Mouse (Mus musculus): Measurements from ENCODE around the gene 9930021J03Rik.
A peak's percentile ranks its signal among the peaks of the same experiment; 100 is the strongest.

The 9930021J03Rik gene

GRCm38 (mm10) chr19:29805101-29805916, 480 bp downstream of the 9930021J03Rik start:
- peak; percentile 76 to 83 for DNase-seq

GRCm38 (mm10) chr19:29803946-29804345, 1.8 kb downstream of the 9930021J03Rik start:
- no peak for DNase-seq

- no peak for DNase-seq
Observed at GRCm38 (mm10) chr19:29797371-29797770, 8.4 kb downstream of the 9930021J03Rik start.

- no peak for DNase-seq
Observed at GRCm38 (mm10) chr19:29787997-29788396, 17.8 kb downstream of the 9930021J03Rik start.

- no peak for DNase-seq
Observed at GRCm38 (mm10) chr19:29782914-29783313, 22.9 kb downstream of the 9930021J03Rik start.

GRCm38 (mm10) chr19:29753939-29754338, 51.9 kb downstream of the 9930021J03Rik start:
- no peak for DNase-seq

GRCm38 (mm10) chr19:29750994-29751393, 54.8 kb downstream of the 9930021J03Rik start:
- no peak for DNase-seq

GRCm38 (mm10) chr19:29743531-29743930, 62.3 kb downstream of the 9930021J03Rik start:
- DNase-seq = no peak

GRCm38 (mm10) chr19:29740661-29741060, 65.1 kb downstream of the 9930021J03Rik start:
- DNase-seq = no peak

- peak; percentile 6 to 12 for DNase-seq
Observed at GRCm38 (mm10) chr19:29739608-29740007, 66.2 kb downstream of the 9930021J03Rik start.

GRCm38 (mm10) chr19:29735421-29735820, 70.4 kb downstream of the 9930021J03Rik start:
- DNase-seq = no peak

GRCm38 (mm10) chr19:29718476-29718875, 87.3 kb downstream of the 9930021J03Rik start:
- DNase-seq = no peak

GRCm38 (mm10) chr19:29717854-29718253, 87.9 kb downstream of the 9930021J03Rik start:
- DNase-seq = no peak

- no peak for DNase-seq
Observed at GRCm38 (mm10) chr19:29713451-29713850, 92.3 kb downstream of the 9930021J03Rik start.

- DNase-seq = no peak
Observed at GRCm38 (mm10) chr19:29709461-29709860, 96.3 kb downstream of the 9930021J03Rik start.

- no peak for DNase-seq
Observed at GRCm38 (mm10) chr19:29708461-29708860, 97.3 kb downstream of the 9930021J03Rik start.

- DNase-seq = peak in 1 of 2 experiments; percentile 25
Observed at GRCm38 (mm10) chr19:29708003-29708402, 97.8 kb downstream of the 9930021J03Rik start.

- DNase-seq = no peak
Observed at GRCm38 (mm10) chr19:29707314-29707898, 98.4 kb downstream of the 9930021J03Rik start.

GRCm38 (mm10) chr19:29704436-29704835, 101.4 kb downstream of the 9930021J03Rik start:
- DNase-seq = no peak

GRCm38 (mm10) chr19:29701707-29702106, 104.1 kb downstream of the 9930021J03Rik start:
- DNase-seq = no peak

- DNase-seq = peak in 1 of 2 experiments; percentile 17
Observed at GRCm38 (mm10) chr19:29697245-29697874, 108.4 kb downstream of the 9930021J03Rik start, which contains the start of gene Mlana. TSS of gene Mlana (plus strand) at chr19:29697824.

GRCm38 (mm10) chr19:29696840-29697239, 108.9 kb downstream of the 9930021J03Rik start:
- DNase-seq = no peak

GRCm38 (mm10) chr19:29696309-29696708, 109.5 kb downstream of the 9930021J03Rik start:
- DNase-seq = no peak

- DNase-seq = no peak
Observed at GRCm38 (mm10) chr19:29695071-29695470, 110.7 kb downstream of the 9930021J03Rik start.

All from kidney, postnatal 4 days (tissue).